Mouse (Mus musculus): Measurements from ENCODE around the gene Mark3. TPM values are rescaled to one million over a fixed set of nuclear protein-coding genes. Genes with fewer than 3 reads are reported as not detected.

Mark3 gene
- polyA plus RNA-seq, 1 experiment, result 42.1 TPM

GRCm38 (mm10) chr12:111671431-111671902 is 97.1 kb downstream of the Mark3 start:
- Histone ChIP-seq H3K4me2 (ENCODE audit: low read depth) (peak overlapping the region; percentile 91), H3K4me3 (peak overlapping the region; percentile 30), H3K79me2 (ENCODE audit: control insufficient read depth, insufficient read depth) (no peaks in the 10 kb centered on the region), H3K36me3 (ENCODE audit: control insufficient read depth, insufficient read depth) (no peaks in the 10 kb centered on the region), H3ac (ENCODE audit: control insufficient read depth, insufficient read length) (no peak overlapping the region), H3K27me3 (ENCODE audit: control insufficient read depth, insufficient read depth, insufficient read length) (no peaks in the 10 kb centered on the region)
- TF ChIP-seq MAX (IDR thresholded peaks at IDR 0.05; ENCODE audit: low read depth) (no peak), MYOD1 (IDR thresholded peaks at IDR 0.05; ENCODE audit: control insufficient read depth in 1 of 3, insufficient read length in 2 of 3, low read depth in 2 of 3) (no peak), POLR2A (IDR thresholded peaks at IDR 0.05; ENCODE audit: insufficient read length, low read depth) (no peak), SRF (IDR thresholded peaks at IDR 0.05; ENCODE audit: control insufficient read depth, insufficient read length, low read depth) (no peak), E2F4 (IDR thresholded peaks at IDR 0.05; ENCODE audit: insufficient read depth) (no peak), REST (IDR thresholded peaks at IDR 0.05; ENCODE audit: insufficient read depth, insufficient read length) (no peak), POLR2AphosphoS2 (IDR thresholded peaks at IDR 0.05; ENCODE audit: insufficient read length, low read depth) (no peak), CEBPB (IDR thresholded peaks at IDR 0.05; ENCODE audit: insufficient read depth, poor library complexity, severe bottlenecking) (no peak), USF1 (IDR thresholded peaks at IDR 0.05; ENCODE audit: low read depth) (no peak), TCF12 (IDR thresholded peaks at IDR 0.05; ENCODE audit: insufficient read depth, poor library complexity, severe bottlenecking) (no peak), MYOG (IDR thresholded peaks at IDR 0.05; ENCODE audit: control insufficient read depth in 1 of 3, insufficient read depth in 1 of 3, insufficient read length in 2 of 3, low read depth in 2 of 3) (no peak), TCF3 (IDR thresholded peaks at IDR 0.05; ENCODE audit: insufficient read length, low read depth) (no peak)

DNA sequence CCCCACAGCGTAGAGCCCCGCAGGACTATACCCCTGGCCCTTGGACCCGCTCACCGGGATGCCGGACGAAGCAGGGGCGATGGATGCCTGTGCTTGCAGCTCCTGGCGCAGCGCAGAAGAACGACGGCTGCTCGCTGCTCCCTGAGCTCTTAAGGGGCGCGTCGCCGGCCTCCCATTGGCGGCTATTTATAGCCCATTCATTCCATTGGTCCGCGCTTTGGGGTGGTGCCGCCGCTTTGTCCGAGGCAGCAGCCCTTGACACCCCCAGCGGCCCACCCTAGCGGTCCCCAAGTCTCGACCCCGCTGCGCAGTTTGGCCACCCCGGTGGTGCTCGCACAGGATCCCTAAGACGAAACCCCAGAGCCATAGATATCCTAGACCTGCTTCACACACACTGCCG is 97.9 kb downstream of the Mark3 start, which contains the start of gene Ckb:
Gene Ckb, minus strand, starts transcription at position 163 of the 400 bp plus-strand sequence.
- Histone ChIP-seq H3ac (ENCODE audit: control insufficient read depth, insufficient read length) (no peak within 1 kb of the TSS), H3K27me3 (ENCODE audit: control insufficient read depth, insufficient read depth, insufficient read length) (no peaks in the 10 kb centered on the region), H3K79me2 (ENCODE audit: control insufficient read depth, insufficient read depth) (no peaks in the 10 kb centered on the region), H3K4me2 (ENCODE audit: low read depth) (peak within 1 kb of the TSS; percentile 91), H3K4me3 (peak within 1 kb of the TSS; percentile 30), H3K36me3 (ENCODE audit: control insufficient read depth, insufficient read depth) (no peaks in the 10 kb centered on the region)
- TF ChIP-seq USF1 (IDR thresholded peaks at IDR 0.05; ENCODE audit: low read depth) (no peak), POLR2A (IDR thresholded peaks at IDR 0.05; ENCODE audit: insufficient read length, low read depth) (peak; percentile 85), MYOD1 (IDR thresholded peaks at IDR 0.05; ENCODE audit: control insufficient read depth in 1 of 3, insufficient read length in 2 of 3, low read depth in 2 of 3) (no peak), TCF12 (IDR thresholded peaks at IDR 0.05; ENCODE audit: insufficient read depth, poor library complexity, severe bottlenecking) (no peak), E2F4 (IDR thresholded peaks at IDR 0.05; ENCODE audit: insufficient read depth) (no peak), TCF3 (IDR thresholded peaks at IDR 0.05; ENCODE audit: insufficient read length, low read depth) (no peak), MAX (IDR thresholded peaks at IDR 0.05; ENCODE audit: low read depth) (no peak), SRF (IDR thresholded peaks at IDR 0.05; ENCODE audit: control insufficient read depth, insufficient read length, low read depth) (no peak), CEBPB (IDR thresholded peaks at IDR 0.05; ENCODE audit: insufficient read depth, poor library complexity, severe bottlenecking) (no peak), POLR2AphosphoS2 (IDR thresholded peaks at IDR 0.05; ENCODE audit: insufficient read length, low read depth) (peak; percentile 83), MYOG (IDR thresholded peaks at IDR 0.05; ENCODE audit: control insufficient read depth in 1 of 3, insufficient read depth in 1 of 3, insufficient read length in 2 of 3, low read depth in 2 of 3) (no peak), REST (IDR thresholded peaks at IDR 0.05; ENCODE audit: insufficient read depth, insufficient read length) (peak; percentile 50)

- Histone ChIP-seq H3K27me3 (ENCODE audit: control insufficient read depth, insufficient read depth, insufficient read length) (no peaks in the 10 kb centered on the region), H3K4me2 (ENCODE audit: low read depth) (peak overlapping the region; percentile 91), H3K36me3 (ENCODE audit: control insufficient read depth, insufficient read depth) (no peaks in the 10 kb centered on the region), H3K4me3 (peak overlapping the region; percentile 30), H3ac (ENCODE audit: control insufficient read depth, insufficient read length) (no peak overlapping the region), H3K79me2 (ENCODE audit: control insufficient read depth, insufficient read depth) (no peaks in the 10 kb centered on the region)
- no peak for TF ChIP-seq CEBPB (IDR thresholded peaks at IDR 0.05; ENCODE audit: insufficient read depth, poor library complexity, severe bottlenecking)
- TF ChIP-seq POLR2A (IDR thresholded peaks at IDR 0.05; ENCODE audit: insufficient read length, low read depth), result no peak
- TF ChIP-seq SRF (IDR thresholded peaks at IDR 0.05; ENCODE audit: control insufficient read depth, insufficient read length, low read depth), result no peak
- TF ChIP-seq MAX (IDR thresholded peaks at IDR 0.05; ENCODE audit: low read depth), result no peak
- TF ChIP-seq TCF12 (IDR thresholded peaks at IDR 0.05; ENCODE audit: insufficient read depth, poor library complexity, severe bottlenecking), result no peak
- TF ChIP-seq E2F4 (IDR thresholded peaks at IDR 0.05; ENCODE audit: insufficient read depth), result no peak
- no peak for TF ChIP-seq USF1 (IDR thresholded peaks at IDR 0.05; ENCODE audit: low read depth)
- TF ChIP-seq MYOD1 (IDR thresholded peaks at IDR 0.05; ENCODE audit: control insufficient read depth in 1 of 3, insufficient read length in 2 of 3, low read depth in 2 of 3), result no peak
- TF ChIP-seq MYOG (IDR thresholded peaks at IDR 0.05; ENCODE audit: control insufficient read depth in 1 of 3, insufficient read depth in 1 of 3, insufficient read length in 2 of 3, low read depth in 2 of 3), result no peak
- TF ChIP-seq REST (IDR thresholded peaks at IDR 0.05; ENCODE audit: insufficient read depth, insufficient read length), result no peak
- TF ChIP-seq TCF3 (IDR thresholded peaks at IDR 0.05; ENCODE audit: insufficient read length, low read depth), result no peak
- no peak for TF ChIP-seq POLR2AphosphoS2 (IDR thresholded peaks at IDR 0.05; ENCODE audit: insufficient read length, low read depth)
Measured at GRCm38 (mm10) chr12:111672581-111672980, 98.3 kb downstream of the Mark3 start.

DNA sequence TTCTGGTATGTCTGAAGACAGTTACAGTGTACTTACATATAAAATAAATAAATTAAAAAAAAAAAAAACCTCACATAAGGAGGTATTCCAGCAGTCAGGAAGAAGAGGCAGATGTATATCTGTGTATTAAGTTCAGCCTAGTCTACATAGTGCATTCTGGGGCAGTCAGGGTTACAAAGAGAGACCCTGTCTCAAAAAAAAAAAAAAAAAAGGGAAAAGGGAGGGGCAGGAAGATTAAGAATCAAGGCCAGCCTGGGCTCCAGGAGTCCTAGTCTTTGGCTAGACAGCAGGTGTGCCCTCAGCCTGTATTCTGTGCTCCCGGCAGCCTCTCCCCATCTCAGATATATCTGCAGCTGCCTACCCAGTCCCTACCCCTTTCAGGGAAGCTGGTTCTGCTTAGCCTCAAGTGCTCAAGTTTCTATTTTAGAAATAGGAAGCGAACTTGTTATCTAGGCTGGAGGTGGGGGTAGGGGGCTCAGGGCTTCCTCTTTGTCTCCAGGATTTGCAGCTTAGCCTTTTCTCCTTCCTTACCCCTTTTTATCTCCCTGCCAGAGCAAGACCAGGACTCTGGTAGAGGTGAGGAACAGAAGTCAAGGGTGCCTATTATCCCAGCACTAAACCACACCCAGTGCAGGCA is 100.6 kb downstream of the Mark3 start:
- Histone ChIP-seq H3K4me2 (ENCODE audit: low read depth) (peak overlapping the region; percentile 4), H3K79me2 (ENCODE audit: control insufficient read depth, insufficient read depth) (peaks cover 15% of the 10 kb centered on the region), H3K27me3 (ENCODE audit: control insufficient read depth, insufficient read depth, insufficient read length) (no peaks in the 10 kb centered on the region), H3ac (ENCODE audit: control insufficient read depth, insufficient read length) (no peak overlapping the region), H3K36me3 (ENCODE audit: control insufficient read depth, insufficient read depth) (no peaks in the 10 kb centered on the region), H3K4me3 (no peak overlapping the region)
- TF ChIP-seq MYOG (IDR thresholded peaks at IDR 0.05; ENCODE audit: control insufficient read depth in 1 of 3, insufficient read depth in 1 of 3, insufficient read length in 2 of 3, low read depth in 2 of 3), result peak in 1 of 3 experiments; percentile 75
- TF ChIP-seq CEBPB (IDR thresholded peaks at IDR 0.05; ENCODE audit: insufficient read depth, poor library complexity, severe bottlenecking), result no peak
- peak in 2 of 3 experiments; percentile 56 to 75 for TF ChIP-seq MYOD1 (IDR thresholded peaks at IDR 0.05; ENCODE audit: control insufficient read depth in 1 of 3, insufficient read length in 2 of 3, low read depth in 2 of 3)
- peak; percentile 11 for TF ChIP-seq TCF3 (IDR thresholded peaks at IDR 0.05; ENCODE audit: insufficient read length, low read depth)

All from myocyte (in vitro differentiated cells).